Mouse (Mus musculus) embryonic facial prominence, embryonic 12.5 days (tissue): ENCODE data around the gene Xylt1. TPM values are rescaled to one million over a fixed set of nuclear protein-coding genes. Genes with fewer than 3 reads are reported as not detected.

Source experiments
- ATAC-seq: fragments of 200-750 bp; cut with Nextera tagmentation; 2 replicates; pipeline ENCODE4 v1.8.0; 2017; ENCODE audit not compliant: insufficient number of reproducible peaks, insufficient read depth, low FRiP score, low TSS enrichment
- H3K27ac ChIP-seq: fragments of 300-500 bp; sonication (generic); 2 replicates; pipeline ENCODE4 v1.5.1; 2016; ENCODE audit warnings: mild to moderate bottlenecking
- H3K27me3 ChIP-seq: fragments of 300-500 bp; sonication (generic); 2 replicates; pipeline ENCODE4 v1.6.1; 2016; ENCODE audit warnings: mild to moderate bottlenecking, moderate library complexity
- H3K36me3 ChIP-seq: fragments of 300-500 bp; sonication (generic); 2 replicates; pipeline ENCODE4 v1.6.1; 2016; ENCODE audit warnings: mild to moderate bottlenecking
- H3K4me1 ChIP-seq: fragments of 300-500 bp; sonication (generic); 2 replicates; pipeline ENCODE4 v1.6.1; 2016
- H3K4me2 ChIP-seq: fragments of 300-500 bp; sonication (generic); replicated peaks from 2 replicates; pipeline ENCODE4 v1.6.1; 2016; ENCODE audit warnings: mild to moderate bottlenecking, moderate library complexity
- H3K4me3 ChIP-seq: fragments of 300-500 bp; sonication (generic); 2 replicates; pipeline ENCODE4 v1.5.1; 2016; ENCODE audit warnings: mild to moderate bottlenecking
- H3K9ac ChIP-seq: fragments of 300-500 bp; sonication (generic); 2 replicates; pipeline ENCODE4 v1.6.1; 2016; ENCODE audit warnings: mild to moderate bottlenecking, moderate library complexity
- H3K9me3 ChIP-seq: fragments of 300-500 bp; sonication (generic); 2 replicates; pipeline ENCODE4 v1.6.1; 2016; ENCODE audit warnings: mild to moderate bottlenecking, moderate library complexity
- WGBS: fragments of 180-500 bp; shearing (Covaris S2); methylation state at CpG from one replicate; pipeline ENCODE4 v1.1.7; 2016; 5-methylcytosine and 5-hydroxymethylcytosine counted together
- polyA plus RNA-seq: library from polyadenylated mRNA; unstranded; fragments of >200 nt; fragmentation: Nextera tagmentation; extraction: Ambion mirVana; gene quantifications from 2 replicates; pipeline ENCODE4 v1.2.1, GENCODE M21; 2016

The Xylt1 gene
- polyA plus RNA-seq, 1 experiment from 2014 or later, result 2.0 TPM

DNA sequence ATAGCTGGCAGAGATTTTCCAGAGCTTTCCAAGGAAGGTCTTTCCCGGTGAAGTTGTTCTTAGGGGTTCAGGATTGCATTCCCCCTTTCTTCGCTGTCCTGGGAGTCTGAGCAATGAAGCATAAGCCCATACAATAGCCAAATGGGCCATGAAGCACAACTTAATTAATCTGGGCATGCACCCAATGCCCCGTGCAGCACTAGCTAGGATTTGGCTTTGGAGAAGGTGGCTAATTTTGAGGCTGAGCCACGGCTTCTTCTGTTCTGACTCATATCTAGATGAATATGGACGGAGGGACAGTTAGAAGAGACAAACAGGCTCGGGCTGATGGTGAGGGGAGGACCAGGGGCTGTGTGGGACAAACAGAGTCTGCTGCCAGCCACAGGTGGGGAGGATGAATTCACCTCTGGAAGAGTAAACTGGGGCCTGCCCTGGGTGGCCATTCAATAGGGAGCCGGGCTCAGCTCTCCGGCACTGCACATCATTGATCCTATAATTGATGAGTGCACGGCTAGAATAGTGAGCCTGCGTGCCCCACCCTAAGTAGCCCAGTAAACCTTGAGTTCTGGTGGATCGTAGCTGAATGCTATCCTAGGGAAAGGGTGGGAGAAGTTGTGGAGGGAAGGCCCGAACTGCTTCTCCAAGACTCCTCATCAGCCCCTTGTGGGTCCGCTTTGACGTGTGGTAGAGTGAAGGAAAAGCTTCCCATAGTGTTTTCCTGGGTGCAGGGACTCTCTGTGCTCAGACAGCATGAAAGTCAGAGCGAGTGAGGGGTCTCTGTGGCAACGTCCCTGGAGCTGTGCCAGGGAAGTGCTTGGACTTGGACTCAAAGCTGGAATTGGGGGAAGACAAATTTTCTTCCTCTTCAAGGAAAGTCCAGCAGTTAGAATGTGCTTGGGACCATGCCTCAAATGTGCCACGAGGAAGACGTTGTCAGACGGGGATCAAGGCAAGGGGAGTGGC lies 92.3 kb downstream of the Xylt1 start:
- 49% methylated on average over 19 of the region's 19 CpGs for WGBS
- Histone ChIP-seq H3K9ac (no peak overlapping the region), H3K36me3 (no peaks in the 10 kb centered on the region), H3K27me3 (no peaks in the 10 kb centered on the region), H3K4me3 (no peak overlapping the region), H3K27ac (no peak overlapping the region), H3K4me2 (no peak overlapping the region), H3K9me3 (no peaks in the 10 kb centered on the region), H3K4me1 (peaks cover 8% of the 10 kb centered on the region; the same call in 1 of the 2 replicates)
- ATAC-seq, result no peak

DNA sequence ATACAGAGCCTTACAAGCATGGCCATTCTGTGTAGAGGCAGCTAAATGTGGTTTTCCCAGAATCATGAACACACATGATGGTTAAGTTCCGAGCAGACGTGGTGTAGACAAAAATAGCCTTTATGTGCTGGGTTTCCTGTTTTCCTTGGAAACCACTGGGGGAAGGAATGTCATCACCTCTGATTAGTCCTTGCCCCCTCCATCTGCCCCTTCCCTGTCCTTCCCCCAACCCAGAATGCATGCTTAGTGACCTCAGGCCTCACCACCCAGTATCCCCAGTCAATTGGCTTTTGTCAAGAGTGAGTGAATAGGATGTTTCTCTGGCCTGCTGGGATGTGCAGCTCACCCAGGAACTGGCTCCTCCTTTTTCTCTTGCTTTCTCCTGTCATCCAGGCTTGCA lies 93.5 kb downstream of the Xylt1 start:
- no peak; the same call in 1 of the 2 replicates for ATAC-seq
- Histone ChIP-seq H3K4me3 (no peak overlapping the region), H3K9me3 (no peaks in the 10 kb centered on the region), H3K27ac (no peak overlapping the region), H3K36me3 (no peaks in the 10 kb centered on the region), H3K27me3 (no peaks in the 10 kb centered on the region), H3K9ac (no peak overlapping the region), H3K4me1 (peaks cover 8% of the 10 kb centered on the region; the same call in 1 of the 2 replicates), H3K4me2 (no peak overlapping the region)
- WGBS, result 12% methylated on average over 2 of the region's 2 CpGs

- no peaks in the 10 kb centered on the region for H3K36me3 ChIP-seq
- 62% methylated on average over 4 of the region's 4 CpGs for WGBS
- H3K9ac ChIP-seq, result no peak overlapping the region
- no peak for ATAC-seq
- no peak overlapping the region for H3K4me2 ChIP-seq
- H3K4me1 ChIP-seq, result peaks cover 8% of the 10 kb centered on the region; the same call in 1 of the 2 replicates
- no peak overlapping the region for H3K4me3 ChIP-seq
- no peak overlapping the region for H3K27ac ChIP-seq
- no peaks in the 10 kb centered on the region for H3K27me3 ChIP-seq
- no peaks in the 10 kb centered on the region for H3K9me3 ChIP-seq
Observed at GRCm38 (mm10) chr7:117475106-117475505, 94.3 kb downstream of the Xylt1 start.

- Histone ChIP-seq H3K36me3 (no peaks in the 10 kb centered on the region), H3K4me2 (no peak overlapping the region), H3K9ac (no peak overlapping the region), H3K27me3 (no peaks in the 10 kb centered on the region), H3K4me3 (no peak overlapping the region), H3K4me1 (0 out of 2 replicates have a peak, but pooled peaks cover 3% of the 10 kb centered on the region), H3K9me3 (no peaks in the 10 kb centered on the region), H3K27ac (no peak overlapping the region)
- 9% methylated on average over 1 of the region's 1 CpGs for WGBS
- no peak for ATAC-seq
Observed at GRCm38 (mm10) chr7:117478937-117479336, 98.2 kb downstream of the Xylt1 start.

GRCm38 (mm10) chr7:117480831-117481230 lies 100.1 kb downstream of the Xylt1 start:
- H3K9me3 ChIP-seq, result no peaks in the 10 kb centered on the region
- H3K27ac ChIP-seq, result no peak overlapping the region
- H3K27me3 ChIP-seq, result no peaks in the 10 kb centered on the region
- ATAC-seq, result no peak
- H3K9ac ChIP-seq, result no peak overlapping the region
- H3K4me2 ChIP-seq, result no peak overlapping the region
- WGBS, result 82% methylated on average over 5 of the region's 5 CpGs
- no peaks in the 10 kb centered on the region for H3K36me3 ChIP-seq
- no peaks in the 10 kb centered on the region for H3K4me1 ChIP-seq
- no peak overlapping the region for H3K4me3 ChIP-seq

- Histone ChIP-seq H3K27ac (no peak overlapping the region), H3K9ac (no peak overlapping the region), H3K27me3 (no peaks in the 10 kb centered on the region), H3K4me1 (no peaks in the 10 kb centered on the region), H3K4me3 (no peak overlapping the region), H3K4me2 (no peak overlapping the region), H3K36me3 (no peaks in the 10 kb centered on the region), H3K9me3 (no peaks in the 10 kb centered on the region)
- 89% methylated on average over 3 of the region's 3 CpGs for WGBS
- ATAC-seq, result no peak
Observed at GRCm38 (mm10) chr7:117481404-117481803, 100.6 kb downstream of the Xylt1 start.

DNA sequence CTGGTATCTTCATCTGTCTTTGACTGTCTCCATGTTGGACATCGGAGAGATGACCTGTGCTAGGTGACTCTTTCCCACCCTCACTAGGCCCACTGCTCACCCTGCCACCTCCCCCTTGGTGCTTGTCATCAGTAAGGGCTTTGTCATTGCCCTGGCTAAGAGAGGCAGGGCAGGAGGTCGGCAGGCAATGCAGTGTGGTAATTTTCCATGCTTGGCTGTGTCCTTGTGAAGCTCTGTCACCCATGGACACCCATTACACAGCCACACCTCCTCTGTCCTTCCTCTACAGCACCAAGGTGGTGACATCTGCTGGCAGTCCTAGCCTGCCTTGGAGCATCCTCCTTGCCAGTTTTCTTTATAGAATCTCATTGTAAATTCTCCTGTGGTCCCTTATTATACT lies 101.9 kb downstream of the Xylt1 start:
- H3K36me3 ChIP-seq, result no peaks in the 10 kb centered on the region
- ATAC-seq, result no peak
- no peak overlapping the region for H3K4me2 ChIP-seq
- H3K9ac ChIP-seq, result no peak overlapping the region
- no peak overlapping the region for H3K27ac ChIP-seq
- H3K27me3 ChIP-seq, result no peaks in the 10 kb centered on the region
- no peaks in the 10 kb centered on the region for H3K4me1 ChIP-seq
- H3K9me3 ChIP-seq, result no peaks in the 10 kb centered on the region
- WGBS, result 92% methylated on average over 2 of the region's 2 CpGs
- no peak overlapping the region for H3K4me3 ChIP-seq

DNA sequence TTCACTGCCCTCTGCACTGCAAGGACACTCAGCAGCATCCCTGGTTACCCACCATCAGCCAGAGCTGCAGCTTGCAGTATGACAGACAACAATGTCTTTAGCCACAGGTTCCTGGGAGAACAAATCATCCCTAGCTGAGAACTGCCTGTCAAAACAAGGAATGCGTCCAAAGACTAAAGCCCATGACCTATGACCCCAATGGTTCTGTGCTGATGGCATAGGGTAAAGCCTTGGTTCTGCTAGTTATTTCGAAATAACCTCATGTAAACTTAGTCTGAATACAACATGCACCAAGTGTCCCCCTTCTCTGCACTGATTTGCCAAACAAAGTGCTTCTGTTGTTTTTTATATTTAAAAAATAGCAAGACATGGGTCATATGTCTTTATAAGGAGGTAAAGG lies 103.8 kb downstream of the Xylt1 start:
- Histone ChIP-seq H3K36me3 (no peaks in the 10 kb centered on the region), H3K4me3 (no peak overlapping the region)
- ATAC-seq, result no peak

GRCm38 (mm10) chr7:117484989-117485536 lies 104.3 kb downstream of the Xylt1 start:
- H3K9ac ChIP-seq, result no peak overlapping the region
- no peak overlapping the region for H3K4me2 ChIP-seq
- no peaks in the 10 kb centered on the region for H3K4me1 ChIP-seq
- H3K4me3 ChIP-seq, result no peak overlapping the region
- no peaks in the 10 kb centered on the region for H3K36me3 ChIP-seq
- H3K27ac ChIP-seq, result no peak overlapping the region
- 87% methylated on average over 7 of the region's 7 CpGs for WGBS
- H3K9me3 ChIP-seq, result no peaks in the 10 kb centered on the region
- no peak for ATAC-seq
- no peaks in the 10 kb centered on the region for H3K27me3 ChIP-seq

More for the DNA sequence above, 103.8 kb downstream of the Xylt1 start:
- Histone ChIP-seq H3K4me1 (no peaks in the 10 kb centered on the region), H3K27me3 (no peaks in the 10 kb centered on the region), H3K9ac (no peak overlapping the region), H3K4me2 (no peak overlapping the region), H3K27ac (no peak overlapping the region), H3K9me3 (no peaks in the 10 kb centered on the region)
- 68% methylated on average over 2 of the region's 2 CpGs for WGBS

- Histone ChIP-seq H3K36me3 (no peaks in the 10 kb centered on the region), H3K27ac (no peak overlapping the region), H3K4me2 (no peak overlapping the region), H3K27me3 (no peaks in the 10 kb centered on the region), H3K9me3 (no peaks in the 10 kb centered on the region), H3K9ac (no peak overlapping the region), H3K4me1 (no peaks in the 10 kb centered on the region), H3K4me3 (no peak overlapping the region)
- no peak for ATAC-seq
- 51% methylated on average over 7 of the region's 7 CpGs for WGBS
Observed at GRCm38 (mm10) chr7:117486425-117487172, 105.8 kb downstream of the Xylt1 start.

DNA sequence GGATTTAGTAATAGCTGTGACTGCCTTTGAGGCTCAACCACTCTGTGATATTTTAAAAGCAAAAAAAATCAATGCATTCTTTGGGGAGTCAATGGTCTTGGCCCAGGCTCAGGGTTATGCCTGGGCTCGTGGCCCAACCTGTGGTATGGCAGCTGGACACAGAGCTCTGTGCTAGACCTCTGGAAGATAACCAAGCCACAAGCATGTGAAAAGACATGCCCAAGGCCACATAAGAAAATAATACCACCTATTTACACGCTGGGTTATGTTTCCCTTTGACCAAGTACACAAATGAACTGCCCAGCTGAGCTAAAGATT lies 106.4 kb downstream of the Xylt1 start:
- ATAC-seq, result no peak
- WGBS, result 86% methylated on average over 2 of the region's 2 CpGs
- no peaks in the 10 kb centered on the region for H3K9me3 ChIP-seq

More for the DNA sequence above, 106.4 kb downstream of the Xylt1 start:
- Histone ChIP-seq H3K4me1 (no peaks in the 10 kb centered on the region), H3K4me2 (no peak overlapping the region), H3K27ac (no peak overlapping the region), H3K4me3 (no peak overlapping the region), H3K36me3 (no peaks in the 10 kb centered on the region), H3K9ac (no peak overlapping the region), H3K27me3 (no peaks in the 10 kb centered on the region)
